Mouse (Mus musculus) CH12.LX (cell line): Measurements from ENCODE around the gene Muc20. TPM values are rescaled to one million over a fixed set of nuclear protein-coding genes. Genes with fewer than 3 reads are reported as not detected.

Experiments
- DNase-seq: peaks from one replicate; pipeline ENCODE4 v3.0.0-alpha.2; 2013; ENCODE audit errors: extremely low read depth
- H3K27ac ChIP-seq: 2 replicates; pipeline ENCODE4 v1.5.1; 2012; ENCODE audit warnings: low read depth, mild to moderate bottlenecking, control low read depth, moderate library complexity; ENCODE audit not compliant: insufficient read depth
- H3K27me3 ChIP-seq: replicated peaks from 2 replicates; pipeline ENCODE3; 2012; ENCODE audit warnings: inconsistent platforms
- H3K36me3 ChIP-seq, 2 experiments: replicated peaks in 1 of 2; 2 replicates each; pipeline versions ENCODE3 to v1.6.1; 2012; ENCODE audit warnings: inconsistent platforms in 1 of 2, low read length in 1 of 2, mild to moderate bottlenecking in 1 of 2, mixed read lengths in 1 of 2, moderate library complexity in 1 of 2; ENCODE audit not compliant: control insufficient read depth in 1 of 2, insufficient read depth in 1 of 2
- H3K4me1 ChIP-seq, 2 experiments: 2 replicates each; pipeline ENCODE4 v1.6.1; 2012; ENCODE audit warnings: inconsistent platforms in 1 of 2, moderate library complexity in 1 of 2; ENCODE audit not compliant: insufficient read depth in 2 of 2, control insufficient read depth in 1 of 2
- H3K4me2 ChIP-seq: 2 replicates; pipeline ENCODE4 v1.6.1; 2012; ENCODE audit warnings: low read depth, mild to moderate bottlenecking, control low read depth; ENCODE audit not compliant: poor library complexity, insufficient read depth, severe bottlenecking
- H3K4me3 ChIP-seq, 3 experiments: fragments of 150-350 bp in 1 of 3; sonication (generic) in 1 of 3; replicated peaks in 1 of 3; 2 replicates each; pipeline versions ENCODE3 to v1.5.1; 2011 to 2012; ENCODE audit warnings: low read depth in 2 of 3, low read length in 2 of 3, mild to moderate bottlenecking in 2 of 3, moderate library complexity in 2 of 3, control low read depth in 1 of 3, improper control_type of control experiment in 1 of 3, inconsistent platforms in 1 of 3, mixed read lengths in 1 of 3; ENCODE audit not compliant: poor library complexity in 1 of 3
- H3K79me2 ChIP-seq: replicated peaks from 2 replicates; pipeline ENCODE4 v1.6.1; 2012; ENCODE audit warnings: mild to moderate bottlenecking, moderate library complexity; ENCODE audit not compliant: control insufficient read depth, poor library complexity, insufficient read depth, severe bottlenecking; ENCODE audit errors: extremely low read depth
- H3K9ac ChIP-seq: 2 replicates; pipeline ENCODE4 v1.6.1; 2012; ENCODE audit warnings: low read depth, mild to moderate bottlenecking, control low read depth, moderate library complexity; ENCODE audit not compliant: insufficient read depth
- H3K9me3 ChIP-seq: replicated peaks from 2 replicates; pipeline ENCODE3; 2012; ENCODE audit warnings: low read length, inconsistent platforms, mixed read lengths
- BHLHE40 ChIP-seq: IDR thresholded peaks from 2 replicates; pipeline ENCODE4 v1.6.1; 2011; ENCODE audit warnings: mild to moderate bottlenecking, low read depth, low read length, improper control_type of control experiment
- CHD1 ChIP-seq: IDR thresholded peaks from 2 replicates; pipeline ENCODE4 v1.6.1; 2012; ENCODE audit warnings: low read depth, low read length, improper control_type of control experiment, inconsistent platforms
- CTCF ChIP-seq, 2 experiments: IDR thresholded peaks in 1 of 2; conservative IDR thresholded peaks in 1 of 2; 2 replicates each; pipeline ENCODE4 v1.5.1; 2011 to 2012; ENCODE audit warnings: low read depth in 2 of 2, low read length in 2 of 2, improper control_type of control experiment in 1 of 2, inconsistent platforms in 1 of 2, mild to moderate bottlenecking in 1 of 2, moderate library complexity in 1 of 2
- ETS1 ChIP-seq: conservative IDR thresholded peaks from 2 replicates; pipeline ENCODE4 v1.6.1; 2012; ENCODE audit warnings: low read depth, mild to moderate bottlenecking, inconsistent platforms, low read length, improper control_type of control experiment, moderate library complexity
- GABPA ChIP-seq: IDR thresholded peaks from 2 replicates; pipeline ENCODE4 v1.6.1; 2012; ENCODE audit warnings: low read depth, low read length, improper control_type of control experiment, inconsistent platforms; ENCODE audit not compliant: insufficient replicate concordance
- HCFC1 ChIP-seq: IDR thresholded peaks from 2 replicates; pipeline ENCODE4 v1.6.1; 2012; ENCODE audit warnings: low read depth, mild to moderate bottlenecking, inconsistent platforms, low read length, improper control_type of control experiment
- IRF4 ChIP-seq: IDR thresholded peaks from 2 replicates; pipeline ENCODE4 v1.6.1; 2014; ENCODE audit warnings: low read depth, mild to moderate bottlenecking, inconsistent platforms, low read length, improper control_type of control experiment
- KAT2A ChIP-seq: IDR thresholded peaks from 2 replicates; pipeline ENCODE4 v1.6.1; 2012; ENCODE audit warnings: low read length, improper control_type of control experiment, inconsistent platforms; ENCODE audit not compliant: insufficient replicate concordance
- MAFK ChIP-seq: IDR thresholded peaks from 2 replicates; pipeline ENCODE4 v1.6.1; 2011; ENCODE audit warnings: low read length, improper control_type of control experiment; ENCODE audit not compliant: insufficient replicate concordance
- MAX ChIP-seq: IDR thresholded peaks from 2 replicates; pipeline ENCODE4 v1.6.1; 2011; ENCODE audit warnings: low read length, improper control_type of control experiment
- MEF2A ChIP-seq: IDR thresholded peaks from 2 replicates; pipeline ENCODE4 v1.6.1; 2014; ENCODE audit warnings: low read depth, mild to moderate bottlenecking, inconsistent platforms, low read length, improper control_type of control experiment, borderline replicate concordance
- MYC ChIP-seq: IDR thresholded peaks from 2 replicates; pipeline ENCODE4 v1.6.1; 2011; ENCODE audit warnings: low read depth, mild to moderate bottlenecking, improper control_type of control experiment, low read length
- NELFE ChIP-seq: IDR thresholded peaks from 2 replicates; pipeline ENCODE4 v1.6.1; 2011; ENCODE audit warnings: low read depth, low read length, improper control_type of control experiment
- NRF1 ChIP-seq: IDR thresholded peaks from 2 replicates; pipeline ENCODE4 v1.6.1; 2014; ENCODE audit warnings: low read depth, mild to moderate bottlenecking, inconsistent platforms, low read length, improper control_type of control experiment, moderate library complexity
- POLR2A ChIP-seq: IDR thresholded peaks from 2 replicates; pipeline ENCODE4 v1.6.1; 2011; ENCODE audit warnings: low read depth, mild to moderate bottlenecking, improper control_type of control experiment, low read length
- RAD21 ChIP-seq: IDR thresholded peaks from 2 replicates; pipeline ENCODE4 v1.6.1; 2011; ENCODE audit warnings: low read depth, mild to moderate bottlenecking, low read length, improper control_type of control experiment, moderate library complexity
- SIN3A ChIP-seq: IDR thresholded peaks from 2 replicates; pipeline ENCODE4 v1.6.1; 2012; ENCODE audit warnings: low read length, improper control_type of control experiment, inconsistent platforms
- SMC3 ChIP-seq: IDR thresholded peaks from 2 replicates; pipeline ENCODE4 v1.6.1; 2011; ENCODE audit warnings: low read depth, low read length, improper control_type of control experiment
- TBP ChIP-seq: conservative IDR thresholded peaks from 2 replicates; pipeline ENCODE4 v1.6.1; 2011; ENCODE audit warnings: low read depth, low read length, improper control_type of control experiment
- TCF12 ChIP-seq: IDR thresholded peaks from 2 replicates; pipeline ENCODE4 v1.6.1; 2014; ENCODE audit warnings: low read depth, mild to moderate bottlenecking, inconsistent platforms, low read length, improper control_type of control experiment
- USF1 ChIP-seq: IDR thresholded peaks from 2 replicates; pipeline ENCODE4 v1.6.1; 2014; ENCODE audit warnings: low read depth, mild to moderate bottlenecking, inconsistent platforms, low read length, improper control_type of control experiment
- USF2 ChIP-seq: conservative IDR thresholded peaks from 2 replicates; pipeline ENCODE4 v1.6.1; 2011; ENCODE audit warnings: low read depth, low read length, improper control_type of control experiment
- ZKSCAN1 ChIP-seq: IDR thresholded peaks from 2 replicates; pipeline ENCODE4 v1.6.1; 2012; ENCODE audit warnings: low read depth, inconsistent platforms, low read length, improper control_type of control experiment, borderline replicate concordance
- ZMIZ1 ChIP-seq: IDR thresholded peaks from 2 replicates; pipeline ENCODE4 v1.6.1; 2012; ENCODE audit warnings: low read depth, mild to moderate bottlenecking, inconsistent platforms, low read length, improper control_type of control experiment
- ZNF384 ChIP-seq: IDR thresholded peaks from 2 replicates; pipeline ENCODE4 v1.6.1; 2012; ENCODE audit warnings: low read depth, low read length, improper control_type of control experiment, inconsistent platforms
- dilution Hi-C: fragments of 300-500 bp; cut with MboI; formaldehyde crosslinking; loops from 2 replicates; pipeline ENCODE4 v1.14.3; 2020; ENCODE audit warnings: low sequenced_read_pairs; ENCODE audit not compliant: extremely low pct_unique_long_range_greater_than_20kb, extremely low pct_ligation_motif_present
- in situ Hi-C: fragments of 300-500 bp; cut with MboI; formaldehyde crosslinking; loops from 3 replicates; pipeline ENCODE4 v1.14.3; 2019; ENCODE audit warnings: low sequenced_read_pairs, low pct_ligation_motif_present, low pct_unique_long_range_greater_than_20kb, mixed read lengths
- polyA plus RNA-seq: library from polyadenylated mRNA; unstranded; fragments of >175 nt; gene quantifications from 2 replicates; pipeline ENCODE4 v1.2.1, GENCODE M21; 2012; ENCODE audit warnings: low read depth; ENCODE audit not compliant: insufficient read length
- total RNA-seq, 2 experiments: library from RNA; depleted of rRNA; stranded (reverse); fragments of 300-350 nt in 1 of 2; fragments of >200 nt in 1 of 2; gene quantifications; 2 replicates each; pipeline ENCODE4 v1.2.3; 2012 to 2014

Muc20 gene
- total and polyA plus RNA-seq, 3 experiments = 0.36 to 1.4 (median 0.42) TPM

- dilution Hi-C loops = no loop called here
- no peak for TF ChIP-seq TCF12
- TF ChIP-seq USF2 = no peak
- no peak for TF ChIP-seq ZMIZ1
- peak; percentile 47 for TF ChIP-seq RAD21
- TF ChIP-seq POLR2A = no peak
- no peak for TF ChIP-seq BHLHE40
- TF ChIP-seq CHD1 = no peak
- peak; percentile 61 for TF ChIP-seq SMC3
- TF ChIP-seq TBP = no peak
- no peak for TF ChIP-seq GABPA
- no peak for TF ChIP-seq USF1
- TF ChIP-seq NELFE = no peak
- TF ChIP-seq CTCF (conservative IDR thresholded peaks at IDR 0.05 in 1 of 2, IDR thresholded peaks at IDR 0.05 in 1 of 2; ENCODE audit: low read depth in 2 of 2, low read length in 2 of 2) = peak in 1 of 2 experiments; percentile 58; a peak in 2 of 4 replicates
- TF ChIP-seq MAFK = no peak
- TF ChIP-seq ZKSCAN1 = no peak
- TF ChIP-seq MAX = no peak
- no peak for TF ChIP-seq ZNF384
Observed at GRCm38 (mm10) chr16:32764550-32764949, 32.7 kb downstream of the Muc20 start.

GRCm38 (mm10) chr16:32750242-32751127 is 46.8 kb downstream of the Muc20 start:
- Histone ChIP-seq H3K36me3 (no peaks in the 10 kb centered on the region), H3K9ac (no peak overlapping the region), H3K79me2 (no peaks in the 10 kb centered on the region), H3K4me2 (no peak overlapping the region), H3K4me3 (no peak overlapping the region), H3K4me1 (0 out of 4 replicates have a peak, but pooled peaks cover 0 to 3% of the 10 kb centered on the region in 2 experiments), H3K9me3 (no peaks in the 10 kb centered on the region), H3K27me3 (no peaks in the 10 kb centered on the region), H3K27ac (no peak overlapping the region)
- in situ Hi-C loops (no loop called here), dilution Hi-C loops (no loop called here)
- DNase-seq = no peak
- TF ChIP-seq IRF4 = no peak
- TF ChIP-seq MEF2A = no peak
- TF ChIP-seq USF2 = 0 out of 2 replicates have a peak, but pooled peaks have one; percentile 8
- no peak for TF ChIP-seq USF1
- TF ChIP-seq KAT2A = no peak
- no peak for TF ChIP-seq ZKSCAN1
- peak; percentile 59 for TF ChIP-seq BHLHE40
- no peak for TF ChIP-seq POLR2A
- TF ChIP-seq NRF1 = no peak
- no peak for TF ChIP-seq ETS1
- TF ChIP-seq MYC = no peak
- no peak for TF ChIP-seq MAX
- no peak for TF ChIP-seq HCFC1
- TF ChIP-seq ZMIZ1 = no peak
- TF ChIP-seq SIN3A = no peak
- TF ChIP-seq TBP = no peak
- TF ChIP-seq ZNF384 = no peak

More at GRCm38 (mm10) chr16:32764550-32764949, 32.7 kb downstream of the Muc20 start:
- Histone ChIP-seq H3K4me1 (0 out of 4 replicates have a peak, but pooled peaks cover 2 to 3% of the 10 kb centered on the region in 2 experiments), H3K4me2 (no peak overlapping the region), H3K36me3 (no peaks in the 10 kb centered on the region), H3K79me2 (no peaks in the 10 kb centered on the region), H3K4me3 (no peak overlapping the region), H3K9me3 (peaks cover 3% of the 10 kb centered on the region), H3K27ac (no peak overlapping the region), H3K27me3 (peaks cover 6% of the 10 kb centered on the region), H3K9ac (no peak overlapping the region)
- DNase-seq = no peak
- in situ Hi-C loops = loop anchor here (5.0 kb wide), 1 partner anchor 33 kb away; the partner anchor contains the start of gene Muc20
